Mouse (Mus musculus) fat pad, adult 2 months (tissue): ENCODE measurements around the gene Stau1.

Experiments used
- DNase-seq: peaks from one replicate; pipeline ENCODE4 v3.0.0-alpha.2; 2011; ENCODE audit warnings: low read depth, low spot score; ENCODE audit errors: extremely low read depth

Stau1 gene

GRCm38 (mm10) chr2:166991945-166992344 lies 4.2 kb downstream of the Stau1 start:
- DNase-seq = peak; percentile 34

DNA sequence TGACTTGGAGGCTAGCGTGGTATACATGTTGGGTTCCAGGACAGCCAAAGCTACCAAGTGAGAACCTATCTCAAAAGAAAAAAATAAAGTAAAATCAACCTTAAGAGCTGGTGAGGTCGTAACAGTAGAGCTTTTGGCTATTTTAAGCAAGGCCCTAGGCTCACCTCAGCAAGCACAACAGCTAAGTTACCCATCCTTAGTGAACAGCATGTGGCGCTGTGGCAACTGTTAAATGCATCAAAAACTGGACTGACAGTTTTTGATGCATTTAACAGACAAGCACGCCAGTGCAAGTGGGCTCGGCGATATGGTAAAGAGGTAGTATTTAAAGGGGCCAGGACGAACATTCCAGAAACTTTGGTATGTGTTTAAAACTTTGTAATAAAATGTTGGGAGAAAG lies 5.2 kb downstream of the Stau1 start:
- DNase-seq = no peak

DNA sequence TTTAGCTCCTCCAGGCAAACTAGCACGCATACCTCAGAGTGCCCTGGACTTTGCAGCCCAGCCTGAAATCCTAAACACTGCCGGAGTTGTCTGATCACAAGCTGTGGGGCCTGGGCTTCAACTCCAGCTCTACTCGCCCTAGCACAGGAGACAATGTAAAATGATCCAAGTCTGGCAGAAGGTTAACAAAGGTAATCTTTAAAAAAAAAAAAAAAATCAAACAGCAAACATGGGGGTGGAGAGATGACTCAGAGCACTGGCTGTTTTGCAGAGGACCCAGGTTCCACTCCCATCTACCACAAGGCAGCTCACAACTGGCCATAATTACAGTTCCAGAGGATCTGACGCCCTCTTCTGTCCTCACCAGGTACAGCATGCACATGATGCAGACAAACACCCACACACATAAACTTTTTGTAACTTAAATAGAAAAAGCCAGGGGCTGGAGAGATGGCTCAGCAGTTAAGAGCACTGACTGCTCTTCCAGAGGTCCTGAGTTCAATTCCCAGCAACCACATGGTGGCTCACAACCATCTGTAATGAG lies 12.7 kb downstream of the Stau1 start:
- DNase-seq = no peak

DNA sequence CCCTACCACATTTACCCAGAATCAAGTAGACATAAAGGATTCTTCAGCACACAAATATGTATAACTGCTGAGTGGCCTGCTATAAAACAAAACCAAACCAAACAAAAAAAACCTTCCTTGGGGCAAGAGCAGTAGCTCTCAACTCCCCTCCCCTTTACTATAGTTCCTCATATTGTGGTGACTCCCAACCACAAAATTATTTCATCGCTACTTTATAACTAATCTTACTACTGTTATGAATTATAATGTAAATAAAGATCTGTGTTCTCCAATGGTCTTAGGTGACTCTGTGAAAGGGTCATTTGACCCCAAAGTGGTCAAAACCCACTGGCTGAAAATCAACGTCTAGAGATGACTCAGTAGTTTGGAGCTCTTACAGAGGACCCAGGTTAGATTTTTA lies 15.9 kb downstream of the Stau1 start:
- no peak for DNase-seq

GRCm38 (mm10) chr2:166977490-166977889 lies 18.6 kb downstream of the Stau1 start:
- DNase-seq = no peak

- DNase-seq = no peak
Measured at GRCm38 (mm10) chr2:166976356-166976755, 19.7 kb downstream of the Stau1 start.

- no peak for DNase-seq
Measured at GRCm38 (mm10) chr2:166974177-166974872, 21.8 kb downstream of the Stau1 start.

GRCm38 (mm10) chr2:166973153-166973552 lies 22.9 kb downstream of the Stau1 start:
- DNase-seq = no peak

GRCm38 (mm10) chr2:166964773-166965172 lies 31.3 kb downstream of the Stau1 start:
- no peak for DNase-seq

DNA sequence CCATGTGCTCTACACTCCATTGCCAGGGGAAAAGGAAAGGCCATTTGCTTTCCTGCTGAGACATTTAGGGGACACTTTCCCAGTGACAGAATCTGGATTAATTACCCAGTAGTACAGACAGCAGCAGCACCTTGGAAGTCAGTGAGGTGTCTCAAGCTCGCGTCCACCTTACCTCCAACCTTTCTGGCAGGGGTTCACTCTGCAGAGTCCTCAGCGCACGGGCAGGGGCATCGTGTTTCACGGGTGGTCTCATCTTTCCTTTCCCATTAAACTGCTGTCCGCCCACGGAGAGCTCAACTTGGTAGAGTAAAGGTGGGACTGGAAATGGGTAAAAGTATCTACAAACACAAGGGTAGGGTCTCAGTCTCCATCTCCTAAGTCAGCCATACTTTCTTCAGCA lies 32.8 kb downstream of the Stau1 start:
- DNase-seq = no peak

- DNase-seq = no peak
Measured at GRCm38 (mm10) chr2:166960648-166961330, 35.3 kb downstream of the Stau1 start.

- DNase-seq = no peak
Measured at GRCm38 (mm10) chr2:166956805-166957204, 39.3 kb downstream of the Stau1 start.

DNA sequence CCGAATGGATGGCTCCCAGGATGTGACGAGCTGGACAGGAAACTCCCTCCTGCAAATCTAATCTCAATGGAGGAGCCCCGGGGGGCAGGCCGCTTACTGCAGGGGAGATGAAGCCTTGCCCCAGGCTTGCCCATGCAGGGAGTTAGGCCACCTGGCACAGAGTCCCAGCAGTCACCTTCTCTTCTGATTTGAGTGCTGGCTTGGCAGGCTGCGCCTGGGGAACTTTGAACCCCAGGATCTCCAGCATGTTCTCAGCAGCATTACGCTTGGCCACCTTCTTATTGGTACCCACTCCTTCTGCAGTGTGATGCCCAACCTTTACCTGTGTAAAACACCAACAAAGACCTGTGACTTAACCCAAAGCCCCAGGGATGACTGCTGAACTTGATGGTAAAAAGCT lies 43.9 kb downstream of the Stau1 start:
- DNase-seq = no peak

GRCm38 (mm10) chr2:166950853-166951648 lies 45.0 kb downstream of the Stau1 start:
- no peak for DNase-seq

- DNase-seq = no peak
Measured at GRCm38 (mm10) chr2:166948936-166949335, 47.2 kb downstream of the Stau1 start.

DNA sequence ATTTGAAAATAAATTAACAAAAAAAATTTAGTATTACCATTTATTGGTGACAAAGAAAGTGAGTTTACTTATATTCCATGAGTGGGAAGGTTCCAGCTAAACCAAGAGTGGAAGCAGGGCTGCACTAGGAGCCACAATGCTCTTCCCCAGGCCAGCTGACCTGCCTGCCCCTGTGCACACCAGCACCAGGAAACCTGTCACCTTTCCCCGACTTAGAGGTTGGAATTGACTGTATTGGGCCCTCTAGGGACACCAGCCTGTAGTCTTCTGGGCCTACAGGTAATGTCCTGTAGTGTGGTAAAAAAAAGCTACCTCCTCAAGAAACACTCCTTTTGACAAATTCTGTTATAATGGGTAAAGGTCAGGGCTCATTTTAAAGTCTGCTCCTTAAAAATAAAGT lies 47.9 kb downstream of the Stau1 start:
- DNase-seq = no peak

- no peak for DNase-seq
Measured at GRCm38 (mm10) chr2:166945456-166945855, 50.6 kb downstream of the Stau1 start.

- DNase-seq = no peak
Measured at GRCm38 (mm10) chr2:166944346-166944745, 51.8 kb downstream of the Stau1 start.

GRCm38 (mm10) chr2:166943146-166943545 lies 53.0 kb downstream of the Stau1 start:
- no peak for DNase-seq

GRCm38 (mm10) chr2:166936166-166936565 lies 59.9 kb downstream of the Stau1 start:
- DNase-seq = no peak

DNA sequence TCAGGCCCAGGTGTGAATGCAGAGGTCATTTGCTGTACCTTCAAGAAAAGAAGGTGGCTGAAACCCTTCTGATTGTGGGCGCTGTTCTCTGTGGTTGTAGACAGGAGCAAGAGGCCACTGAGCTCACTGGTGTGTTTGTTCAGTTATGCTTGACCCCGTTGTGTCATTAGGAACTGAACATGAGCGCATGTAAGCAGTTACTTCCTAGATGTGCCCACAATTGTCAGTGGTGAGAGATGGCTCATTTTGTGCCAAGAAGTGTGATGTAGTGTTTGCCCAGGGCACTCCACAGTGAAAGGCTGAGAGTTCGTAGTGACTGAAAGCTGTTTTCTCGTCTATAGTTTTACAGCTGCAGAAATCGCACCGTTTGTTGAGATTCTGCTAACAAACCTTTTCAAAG lies 60.5 kb downstream of the Stau1 start:
- no peak for DNase-seq

GRCm38 (mm10) chr2:166934416-166934815 lies 61.7 kb downstream of the Stau1 start:
- DNase-seq = no peak
